Mouse (Mus musculus) WW6 (cell line): ENCODE measurements around the gene Mepce.
"Not testable (repeated sequence)": the region's sequence is repeated elsewhere in the genome, so short reads cannot be mapped to it uniquely, and the experiment has no call there.

Experiments
- DNase-seq: peaks from one replicate; pipeline ENCODE4 v3.0.0-alpha.2; 2013; ENCODE audit warnings: low read depth, low spot score

The Mepce gene

GRCm38 (mm10) chr5:137787151-137787928 is at the start of gene Mepce, which contains the start of gene Zcwpw1:
Gene Mepce, minus strand, starts transcription at chr5:137787655.
Gene Zcwpw1, plus strand, starts transcription at chr5:137787798.
- peak; percentile 91 for DNase-seq

- DNase-seq = not testable (repeated sequence)
Measured at GRCm38 (mm10) chr5:137837110-137837509, 49.7 kb upstream of the Mepce start.

- no peak for DNase-seq
Measured at GRCm38 (mm10) chr5:137836611-137837010, 49.2 kb upstream of the Mepce start.

GRCm38 (mm10) chr5:137835966-137836520 is 48.6 kb upstream of the Mepce start, which contains the start of gene Pilra:
Gene Pilra, minus strand, starts transcription at chr5:137836281.
- DNase-seq = not testable (repeated sequence)

- no peak for DNase-seq
Measured at GRCm38 (mm10) chr5:137833500-137833899, 46.0 kb upstream of the Mepce start.

GRCm38 (mm10) chr5:137831506-137831905 is 44.1 kb upstream of the Mepce start:
- DNase-seq = no peak

GRCm38 (mm10) chr5:137831106-137831505 is 43.7 kb upstream of the Mepce start:
- no peak for DNase-seq

- no peak for DNase-seq
Measured at GRCm38 (mm10) chr5:137830238-137830637, 42.8 kb upstream of the Mepce start.

GRCm38 (mm10) chr5:137828694-137829093 is 41.2 kb upstream of the Mepce start:
- no peak for DNase-seq

GRCm38 (mm10) chr5:137826421-137826820 is 39.0 kb upstream of the Mepce start:
- DNase-seq = no peak

- DNase-seq = no peak
Measured at GRCm38 (mm10) chr5:137825971-137826370, 38.5 kb upstream of the Mepce start.

GRCm38 (mm10) chr5:137825030-137825429 is 37.6 kb upstream of the Mepce start:
- DNase-seq = no peak

GRCm38 (mm10) chr5:137823455-137824045 is 36.1 kb upstream of the Mepce start:
- DNase-seq = no peak

GRCm38 (mm10) chr5:137822602-137823001 is 35.1 kb upstream of the Mepce start:
- no peak for DNase-seq

GRCm38 (mm10) chr5:137822126-137822525 is 34.7 kb upstream of the Mepce start:
- no peak for DNase-seq

- no peak for DNase-seq
Measured at GRCm38 (mm10) chr5:137817466-137818222, 30.2 kb upstream of the Mepce start.

- DNase-seq = no peak
Measured at GRCm38 (mm10) chr5:137808316-137808715, 20.9 kb upstream of the Mepce start.

GRCm38 (mm10) chr5:137806158-137806557 is 18.7 kb upstream of the Mepce start:
- DNase-seq = no peak

- DNase-seq = no peak
Measured at GRCm38 (mm10) chr5:137800917-137801316, 13.5 kb upstream of the Mepce start.

GRCm38 (mm10) chr5:137796606-137797005 is 9.2 kb upstream of the Mepce start:
- DNase-seq = no peak

GRCm38 (mm10) chr5:137791553-137791952 is 4.1 kb upstream of the Mepce start:
- no peak for DNase-seq

GRCm38 (mm10) chr5:137788946-137789531 is 1.6 kb upstream of the Mepce start:
- DNase-seq = no peak
